ENCODE assay signal across 11 mouse cellular contexts in genomic region chr2:170468009-170468408, GRCm38 (mm10). TPM values are rescaled to one million over a fixed set of nuclear protein-coding genes. Genes with fewer than 3 reads are reported as not detected.
A peak's percentile ranks its signal among the peaks of the same experiment; 100 is the strongest.
DNase-seq lines count a peak whose midpoint lies in the region; TF ChIP-seq lines count a peak whose summit lies in the region.
"Had no signal": no experiment of that assay in that cellular context is flagged by ENCODE, and none has a peak within 500 bp of the region (broad histone marks: within the 10 kb centered on the region; RNA-seq: fewer than 3 reads in every experiment).

No protein-coding gene starts in this region.

- H3K36me3 ChIP-seq in E14TG2a.4 (ENCODE audit: insufficient read depth, low read length), result no peaks in the 10 kb centered on the region
- H3K36me3 ChIP-seq: G1E; liver, embryonic 13.5 days had no signal

- peaks cover 50% of the 10 kb centered on the region for H3K4me1 ChIP-seq in E14TG2a.4 (replicated peaks; ENCODE audit: low read depth, low read length)

- no peaks in the 10 kb centered on the region for H3K9me3 ChIP-seq in E14TG2a.4 (ENCODE audit: low read length)
- H3K9me3 ChIP-seq: liver, embryonic 13.5 days had no signal

- intact Hi-C loops in left cerebral cortex, postnatal 14 days (cut with DNase I), result no loop called here

- DNase-seq in cerebellum, postnatal 14 days, result peak; percentile 12 to 56
- DNase-seq in cerebellum, adult 18-20 months, result no peak
- peak; percentile 13 to 45 for DNase-seq in left cerebral cortex, postnatal 14 days (ENCODE audit: low spot score in 2 of 2)
- DNase-seq in left cerebral cortex, adult 18-20 months (ENCODE audit: low spot score in 2 of 2), result no peak
- DNase-seq in lung, postnatal 10 days, result peak; percentile 28
- DNase-seq in ovary, postnatal 14 days (ENCODE audit: low spot score), result no peak
- DNase-seq in gastrocnemius, adult 8-10 months (ENCODE audit: low spot score in 2 of 2), result no peak
- DNase-seq: liver, embryonic 13.5 days had no signal

- 0 out of 2 replicates have a peak, but pooled peaks cover 6% of the 10 kb centered on the region for H3K27me3 ChIP-seq in E14TG2a.4 (ENCODE audit: insufficient read depth, low read length)
- H3K27me3 ChIP-seq: liver, embryonic 13.5 days had no signal

- H3K4me3 ChIP-seq in E14TG2a.4 (replicated peaks; ENCODE audit: low read length), result no peak overlapping the region
- H3K4me3 ChIP-seq: liver, embryonic 13.5 days had no signal

- TF ChIP-seq CTCF in E14TG2a.4 (conservative IDR thresholded peaks at IDR 0.05; ENCODE audit: low read length), result peak; percentile 93

RNA-seq across cellular contexts. Expression of gene Pfdn4, which starts 28.2 kb away (rescaled TPM):
- total RNA-seq in left cerebral cortex, postnatal 14 days (2021), result 10 to 100 TPM; 29.6 to 34.2 TPM
- total RNA-seq in left cerebral cortex, adult 18-20 months (2021), result 10 to 100 TPM; 32.8 to 33.7 TPM
- 10 to 100 TPM in 3 of 4 experiments, 1 to 10 TPM in 1; 8.3 to 15.2 (median 10.4) TPM for total RNA-seq in gastrocnemius, adult 8-10 months (2022)

RNA-seq across cellular contexts. Expression of gene Cyp24a1, which starts 28.9 kb away (rescaled TPM):
- not detected for total RNA-seq in left cerebral cortex, postnatal 14 days (2021)
- not detected for total RNA-seq in left cerebral cortex, adult 18-20 months (2021)
- total RNA-seq in gastrocnemius, adult 8-10 months (2022), result not detected
- total RNA-seq: G1E; neutrophil, adult 5-6 weeks had no signal

RNA-seq across cellular contexts. Expression of gene Bcas1, which starts 40.4 kb away (rescaled TPM):
- total RNA-seq in left cerebral cortex, postnatal 14 days (2021), result 10 to 100 TPM; 53.7 to 70.4 TPM
- 10 to 100 TPM; 46.6 to 47.4 TPM for total RNA-seq in left cerebral cortex, adult 18-20 months (2021)
- 1 to 10 TPM in 2 of 4 experiments, under 1 TPM in 2; 0.41 to 1.5 (median 0.92) TPM for total RNA-seq in gastrocnemius, adult 8-10 months (2022)

Comparison
In these comparisons a context has a peak if more than half of its experiments do, and no peak if none do; other contexts are left out.
1. DNase-seq: peak in cerebellum, postnatal 14 days (2 of 2), left cerebral cortex, postnatal 14 days (2 of 2) and lung, postnatal 10 days (single experiment); none in cerebellum, adult 18-20 months (0 of 2), left cerebral cortex, adult 18-20 months (0 of 2), ovary, postnatal 14 days (single experiment) and gastrocnemius, adult 8-10 months (0 of 2).
2. RNA of gene Bcas1, which starts 40.4 kb away (total RNA-seq): 53.7 to 70.4 TPM in left cerebral cortex, postnatal 14 days and 46.6 to 47.4 TPM in left cerebral cortex, adult 18-20 months; 0.41 to 1.5 TPM in gastrocnemius, adult 8-10 months; every median in the first group is over 10 times any median in the second.